Mouse (Mus musculus): ENCODE data around the gene Cnnm2. TPM values are rescaled to one million over a fixed set of nuclear protein-coding genes. Genes with fewer than 3 reads are reported as not detected.
"Not testable (repeated sequence)": the region's sequence is repeated elsewhere in the genome, so short reads cannot be mapped to it uniquely, and the experiment has no call there.

Gene Cnnm2
- polyA plus RNA-seq, 1 experiment from 2014 or later: 2.7 TPM

GRCm38 (mm10) chr19:46779130-46779529 is 17.7 kb downstream of the Cnnm2 start:
- H3K4me3 ChIP-seq (ENCODE audit: low read length); H3K9ac ChIP-seq (ENCODE audit: low read length); H3K4me2 ChIP-seq (ENCODE audit: low read depth, low read length); H3K27ac ChIP-seq (ENCODE audit: low read length); ATAC-seq (replicated peaks; ENCODE audit: extremely low read depth, insufficient read depth, low FRiP score); H3K27me3 ChIP-seq (ENCODE audit: control insufficient read depth, insufficient read depth, low read length); H3K4me1 ChIP-seq (ENCODE audit: control insufficient read depth, insufficient read depth, low read length); H3K9me3 ChIP-seq (replicated peaks; ENCODE audit: control insufficient read depth, low read length); H3K36me3 ChIP-seq (ENCODE audit: control insufficient read depth, insufficient read depth): not testable (repeated sequence)
- 87% methylated on average over 1 of the region's 1 CpGs for WGBS

GRCm38 (mm10) chr19:46784038-46784437 is 22.6 kb downstream of the Cnnm2 start:
- Histone ChIP-seq H3K4me1 (ENCODE audit: control insufficient read depth, insufficient read depth, low read length) (no peaks in the 10 kb centered on the region), H3K36me3 (ENCODE audit: control insufficient read depth, insufficient read depth) (no peaks in the 10 kb centered on the region), H3K27me3 (ENCODE audit: control insufficient read depth, insufficient read depth, low read length) (no peaks in the 10 kb centered on the region), H3K9me3 (replicated peaks; ENCODE audit: control insufficient read depth, low read length) (no peaks in the 10 kb centered on the region), H3K4me2 (ENCODE audit: low read depth, low read length) (no peak overlapping the region), H3K4me3 (ENCODE audit: low read length) (no peak overlapping the region), H3K27ac (ENCODE audit: low read length) (no peak overlapping the region), H3K9ac (ENCODE audit: low read length) (no peak overlapping the region)
- no peak for ATAC-seq (replicated peaks; ENCODE audit: extremely low read depth, insufficient read depth, low FRiP score)
- WGBS: 70% methylated on average over 5 of the region's 5 CpGs

- no peaks in the 10 kb centered on the region for H3K9me3 ChIP-seq (replicated peaks; ENCODE audit: control insufficient read depth, low read length)
- no peak overlapping the region for H3K9ac ChIP-seq (ENCODE audit: low read length)
- no peaks in the 10 kb centered on the region for H3K4me1 ChIP-seq (ENCODE audit: control insufficient read depth, insufficient read depth, low read length)
- no peaks in the 10 kb centered on the region for H3K36me3 ChIP-seq (ENCODE audit: control insufficient read depth, insufficient read depth)
- H3K27ac ChIP-seq (ENCODE audit: low read length): no peak overlapping the region
- H3K4me3 ChIP-seq (ENCODE audit: low read length): no peak overlapping the region
- 63% methylated on average over 6 of the region's 6 CpGs for WGBS
- no peak for ATAC-seq (replicated peaks; ENCODE audit: extremely low read depth, insufficient read depth, low FRiP score)
- no peak overlapping the region for H3K4me2 ChIP-seq (ENCODE audit: low read depth, low read length)
- H3K27me3 ChIP-seq (ENCODE audit: control insufficient read depth, insufficient read depth, low read length): no peaks in the 10 kb centered on the region
Observed at GRCm38 (mm10) chr19:46784502-46784901, 23.1 kb downstream of the Cnnm2 start.

GRCm38 (mm10) chr19:46785633-46786032 is 24.2 kb downstream of the Cnnm2 start:
- Histone ChIP-seq H3K36me3 (ENCODE audit: control insufficient read depth, insufficient read depth) (no peaks in the 10 kb centered on the region), H3K27me3 (ENCODE audit: control insufficient read depth, insufficient read depth, low read length) (no peaks in the 10 kb centered on the region), H3K4me1 (ENCODE audit: control insufficient read depth, insufficient read depth, low read length) (no peaks in the 10 kb centered on the region), H3K9me3 (replicated peaks; ENCODE audit: control insufficient read depth, low read length) (no peaks in the 10 kb centered on the region), H3K9ac (ENCODE audit: low read length) (no peak overlapping the region), H3K27ac (ENCODE audit: low read length) (no peak overlapping the region), H3K4me2 (ENCODE audit: low read depth, low read length) (no peak overlapping the region), H3K4me3 (ENCODE audit: low read length) (no peak overlapping the region)
- no peak for ATAC-seq (replicated peaks; ENCODE audit: extremely low read depth, insufficient read depth, low FRiP score)
- WGBS: 82% methylated on average over 4 of the region's 4 CpGs

- WGBS: 75% methylated on average over 1 of the region's 1 CpGs
Observed at GRCm38 (mm10) chr19:46789782-46790181, 28.4 kb downstream of the Cnnm2 start.

GRCm38 (mm10) chr19:46791360-46791759 is 30.0 kb downstream of the Cnnm2 start:
- ATAC-seq (replicated peaks; ENCODE audit: extremely low read depth, insufficient read depth, low FRiP score): no peak
- Histone ChIP-seq H3K4me3 (ENCODE audit: low read length) (no peak overlapping the region), H3K27ac (ENCODE audit: low read length) (no peak overlapping the region), H3K9ac (ENCODE audit: low read length) (no peak overlapping the region), H3K4me1 (ENCODE audit: control insufficient read depth, insufficient read depth, low read length) (no peaks in the 10 kb centered on the region), H3K9me3 (replicated peaks; ENCODE audit: control insufficient read depth, low read length) (no peaks in the 10 kb centered on the region), H3K27me3 (ENCODE audit: control insufficient read depth, insufficient read depth, low read length) (no peaks in the 10 kb centered on the region), H3K36me3 (ENCODE audit: control insufficient read depth, insufficient read depth) (no peaks in the 10 kb centered on the region), H3K4me2 (ENCODE audit: low read depth, low read length) (no peak overlapping the region)
- WGBS: 74% methylated on average over 7 of the region's 7 CpGs

More at GRCm38 (mm10) chr19:46789782-46790181, 28.4 kb downstream of the Cnnm2 start:
- no peak for ATAC-seq (replicated peaks; ENCODE audit: extremely low read depth, insufficient read depth, low FRiP score)
- Histone ChIP-seq H3K27me3 (ENCODE audit: control insufficient read depth, insufficient read depth, low read length) (no peaks in the 10 kb centered on the region), H3K27ac (ENCODE audit: low read length) (no peak overlapping the region), H3K4me3 (ENCODE audit: low read length) (no peak overlapping the region), H3K4me2 (ENCODE audit: low read depth, low read length) (no peak overlapping the region), H3K9ac (ENCODE audit: low read length) (no peak overlapping the region), H3K9me3 (replicated peaks; ENCODE audit: control insufficient read depth, low read length) (no peaks in the 10 kb centered on the region), H3K36me3 (ENCODE audit: control insufficient read depth, insufficient read depth) (no peaks in the 10 kb centered on the region), H3K4me1 (ENCODE audit: control insufficient read depth, insufficient read depth, low read length) (no peaks in the 10 kb centered on the region)

GRCm38 (mm10) chr19:46791921-46792320 is 30.5 kb downstream of the Cnnm2 start:
- Histone ChIP-seq H3K4me1 (ENCODE audit: control insufficient read depth, insufficient read depth, low read length) (no peaks in the 10 kb centered on the region), H3K4me2 (ENCODE audit: low read depth, low read length) (no peak overlapping the region), H3K9me3 (replicated peaks; ENCODE audit: control insufficient read depth, low read length) (no peaks in the 10 kb centered on the region), H3K27ac (ENCODE audit: low read length) (no peak overlapping the region), H3K4me3 (ENCODE audit: low read length) (no peak overlapping the region), H3K9ac (ENCODE audit: low read length) (no peak overlapping the region), H3K27me3 (ENCODE audit: control insufficient read depth, insufficient read depth, low read length) (no peaks in the 10 kb centered on the region), H3K36me3 (ENCODE audit: control insufficient read depth, insufficient read depth) (no peaks in the 10 kb centered on the region)
- 80% methylated on average over 8 of the region's 8 CpGs for WGBS
- no peak for ATAC-seq (replicated peaks; ENCODE audit: extremely low read depth, insufficient read depth, low FRiP score)

- ATAC-seq (replicated peaks; ENCODE audit: extremely low read depth, insufficient read depth, low FRiP score): no peak
- Histone ChIP-seq H3K4me3 (ENCODE audit: low read length) (no peak overlapping the region), H3K9me3 (replicated peaks; ENCODE audit: control insufficient read depth, low read length) (no peaks in the 10 kb centered on the region), H3K27ac (ENCODE audit: low read length) (no peak overlapping the region), H3K4me1 (ENCODE audit: control insufficient read depth, insufficient read depth, low read length) (no peaks in the 10 kb centered on the region), H3K4me2 (ENCODE audit: low read depth, low read length) (no peak overlapping the region), H3K27me3 (ENCODE audit: control insufficient read depth, insufficient read depth, low read length) (no peaks in the 10 kb centered on the region), H3K9ac (ENCODE audit: low read length) (no peak overlapping the region), H3K36me3 (ENCODE audit: control insufficient read depth, insufficient read depth) (no peaks in the 10 kb centered on the region)
- 78% methylated on average over 3 of the region's 3 CpGs for WGBS
Observed at GRCm38 (mm10) chr19:46792480-46792879, 31.1 kb downstream of the Cnnm2 start.

- Histone ChIP-seq H3K27ac (ENCODE audit: low read length) (no peak overlapping the region), H3K4me1 (ENCODE audit: control insufficient read depth, insufficient read depth, low read length) (no peaks in the 10 kb centered on the region), H3K9ac (ENCODE audit: low read length) (no peak overlapping the region), H3K4me3 (ENCODE audit: low read length) (no peak overlapping the region), H3K9me3 (replicated peaks; ENCODE audit: control insufficient read depth, low read length) (no peaks in the 10 kb centered on the region), H3K36me3 (ENCODE audit: control insufficient read depth, insufficient read depth) (no peaks in the 10 kb centered on the region), H3K27me3 (ENCODE audit: control insufficient read depth, insufficient read depth, low read length) (no peaks in the 10 kb centered on the region), H3K4me2 (ENCODE audit: low read depth, low read length) (no peak overlapping the region)
- 47% methylated on average over 8 of the region's 8 CpGs for WGBS
- ATAC-seq (replicated peaks; ENCODE audit: extremely low read depth, insufficient read depth, low FRiP score): no peak
Observed at GRCm38 (mm10) chr19:46794181-46794580, 32.8 kb downstream of the Cnnm2 start.
